Mouse (Mus musculus) liver, postnatal 0 days (tissue): Measurements from ENCODE around the gene Plxna4. TPM values are rescaled to one million over a fixed set of nuclear protein-coding genes. Genes with fewer than 3 reads are reported as not detected.
A peak's percentile ranks its signal among the peaks of the same experiment; 100 is the strongest.

Experiments used
- ATAC-seq: fragments of 200-750 bp; cut with Nextera tagmentation; 2 replicates; pipeline ENCODE4 v1.8.0; 2017; ENCODE audit warnings: mild to moderate bottlenecking, moderate library complexity
- DNase-seq: peaks from one replicate; pipeline ENCODE4 v3.0.0-alpha.2; 2016
- H3K27ac ChIP-seq: fragments of 300-500 bp; sonication (generic); 2 replicates; pipeline ENCODE4 v1.5.1; 2014; ENCODE audit warnings: antibody characterized with exemption, moderate library complexity, mild to moderate bottlenecking, low read depth
- H3K27me3 ChIP-seq: fragments of 300-500 bp; sonication (generic); 2 replicates; pipeline ENCODE4 v1.6.1; 2014; ENCODE audit warnings: low read length, control low read depth, mixed read lengths; ENCODE audit not compliant: insufficient read depth
- H3K36me3 ChIP-seq: fragments of 300-500 bp; sonication (generic); replicated peaks from 2 replicates; pipeline ENCODE4 v1.6.1; 2014; ENCODE audit warnings: mild to moderate bottlenecking, control low read depth, low read length, moderate library complexity, mixed read lengths; ENCODE audit not compliant: insufficient read depth
- H3K4me1 ChIP-seq: fragments of 300-500 bp; sonication (generic); 2 replicates; pipeline ENCODE4 v1.6.1; 2014; ENCODE audit warnings: antibody characterized with exemption, mild to moderate bottlenecking, control low read depth; ENCODE audit not compliant: insufficient read depth
- H3K4me2 ChIP-seq: fragments of 300-500 bp; sonication (generic); 2 replicates; pipeline ENCODE4 v1.6.1; 2014; ENCODE audit warnings: low read depth, mild to moderate bottlenecking, low read length, moderate library complexity, mixed read lengths
- H3K4me3 ChIP-seq: fragments of 300-500 bp; sonication (generic); 2 replicates; pipeline ENCODE4 v1.5.1; 2014; ENCODE audit warnings: low read depth, low read length
- H3K9ac ChIP-seq: fragments of 300-500 bp; sonication (generic); replicated peaks from 2 replicates; pipeline ENCODE4 v1.6.1; 2014; ENCODE audit warnings: mild to moderate bottlenecking, moderate library complexity
- H3K9me3 ChIP-seq: fragments of 300-500 bp; sonication (generic); 2 replicates; pipeline ENCODE4 v1.6.1; 2016; ENCODE audit warnings: mild to moderate bottlenecking, control low read depth, low read length, mixed read lengths
- CTCF ChIP-seq: sonication (generic); IDR thresholded peaks from 2 replicates; pipeline ENCODE4 v1.5.1; 2016; ENCODE audit warnings: antibody characterized with exemption, low read depth
- EP300 ChIP-seq: IDR thresholded peaks from 2 replicates; pipeline ENCODE4 v1.6.1; 2016; ENCODE audit warnings: antibody characterized with exemption, low read depth, mild to moderate bottlenecking
- WGBS: fragments of 180-500 bp; shearing (Covaris S2); extraction: QIAGEN DNeasy Blood & Tissue Kit; methylation state at CpG from one replicate; pipeline ENCODE4 v1.1.7; 2014; ENCODE audit not compliant: insufficient replicate concordance; 5-methylcytosine and 5-hydroxymethylcytosine counted together
- polyA plus RNA-seq: library from polyadenylated mRNA; unstranded; fragments of >200 nt; fragmentation: Nextera tagmentation; extraction: Ambion mirVana; gene quantifications from 2 replicates; pipeline ENCODE4 v1.2.1, GENCODE M21; 2015

Gene Plxna4
- polyA plus RNA-seq, 1 experiment from 2014 or later = 0.36 TPM

DNA sequence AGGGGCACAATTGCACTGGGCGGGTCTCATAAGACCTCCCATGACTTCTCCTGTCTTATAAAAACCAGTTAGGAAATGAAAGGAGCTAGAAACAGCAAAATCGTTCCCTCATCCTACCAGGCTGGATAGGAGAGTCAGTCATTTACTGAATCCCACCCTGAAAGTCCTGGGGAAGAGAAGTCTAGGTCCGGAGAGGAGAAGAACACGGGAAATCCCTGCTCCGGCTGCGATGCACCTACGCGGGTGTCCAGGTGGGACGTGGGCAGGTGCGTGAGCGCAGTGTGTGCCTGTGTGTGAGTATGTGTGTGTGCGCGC lies 1.2 kb downstream of the Plxna4 start:
- Histone ChIP-seq H3K4me3 (peak overlapping the region; percentile 56), H3K27me3 (peaks cover 62% of the 10 kb centered on the region), H3K27ac (no peak overlapping the region), H3K4me1 (peaks cover 8% of the 10 kb centered on the region; the same call in 1 of the 2 replicates), H3K9me3 (no peaks in the 10 kb centered on the region), H3K36me3 (no peaks in the 10 kb centered on the region), H3K9ac (no peak overlapping the region), H3K4me2 (peak overlapping the region; percentile 84)
- WGBS = 5% methylated on average over 13 of the region's 13 CpGs
- DNase-seq (no peak), ATAC-seq (no peak)
- no peak for TF ChIP-seq CTCF
- TF ChIP-seq EP300 = no peak

DNA sequence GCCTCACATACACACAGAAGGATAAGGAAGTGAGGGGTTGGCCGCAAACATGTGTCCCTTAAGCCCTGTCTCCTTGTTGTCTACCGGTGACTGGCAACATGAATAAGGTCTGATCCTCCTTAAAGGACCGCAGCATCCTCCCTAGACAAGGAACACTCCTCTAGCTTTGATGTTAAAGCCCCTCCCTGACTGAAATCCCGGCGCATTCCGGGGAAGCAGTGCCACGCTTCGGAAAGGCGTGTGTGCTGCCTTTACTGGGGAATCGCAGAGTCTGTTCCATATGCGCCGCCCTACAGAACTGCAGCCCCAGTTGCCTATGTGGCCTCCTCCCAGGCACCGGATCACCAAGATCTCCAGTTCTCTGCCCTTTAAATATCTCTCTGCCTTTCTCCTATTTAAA lies 1.6 kb downstream of the Plxna4 start:
- 3% methylated on average over 13 of the region's 13 CpGs for WGBS
- ATAC-seq (no peak), DNase-seq (no peak)
- Histone ChIP-seq H3K9ac (no peak overlapping the region), H3K27ac (no peak overlapping the region), H3K4me1 (peaks cover 8% of the 10 kb centered on the region; the same call in 1 of the 2 replicates), H3K4me2 (peak overlapping the region; percentile 84), H3K4me3 (peak overlapping the region; percentile 56), H3K9me3 (no peaks in the 10 kb centered on the region), H3K27me3 (peaks cover 62% of the 10 kb centered on the region), H3K36me3 (no peaks in the 10 kb centered on the region)
- TF ChIP-seq CTCF (no peak), EP300 (no peak)

DNA sequence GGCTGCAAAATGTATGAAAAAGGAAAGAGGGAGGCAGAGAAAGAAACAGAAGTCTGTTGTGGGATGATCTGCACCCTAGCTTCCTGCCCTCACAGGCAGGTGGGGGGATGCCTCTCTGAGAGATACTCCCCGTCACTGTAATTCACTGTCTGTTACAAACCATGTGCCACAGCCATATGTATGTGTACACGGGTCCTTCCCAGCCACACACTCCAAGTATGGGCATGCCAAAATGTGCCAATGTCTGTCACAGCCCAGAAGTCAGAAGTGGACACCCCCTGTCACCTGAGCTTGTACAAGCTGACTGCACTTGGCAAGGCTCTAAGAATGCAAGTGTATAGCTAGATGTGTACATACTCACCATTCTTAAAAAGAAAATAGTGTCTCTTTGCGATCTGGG lies 2.8 kb downstream of the Plxna4 start:
- no peaks in the 10 kb centered on the region for H3K36me3 ChIP-seq
- no peak for TF ChIP-seq CTCF
- no peak for TF ChIP-seq EP300
- no peak overlapping the region for H3K9ac ChIP-seq
- 38% methylated on average over 3 of the region's 3 CpGs for WGBS
- peaks cover 8% of the 10 kb centered on the region; the same call in 1 of the 2 replicates for H3K4me1 ChIP-seq
- H3K4me3 ChIP-seq = no peak overlapping the region
- DNase-seq = no peak
- H3K27me3 ChIP-seq = peaks cover 56% of the 10 kb centered on the region
- H3K27ac ChIP-seq = no peak overlapping the region
- no peak for ATAC-seq
- H3K9me3 ChIP-seq = no peaks in the 10 kb centered on the region
- H3K4me2 ChIP-seq = no peak overlapping the region

DNA sequence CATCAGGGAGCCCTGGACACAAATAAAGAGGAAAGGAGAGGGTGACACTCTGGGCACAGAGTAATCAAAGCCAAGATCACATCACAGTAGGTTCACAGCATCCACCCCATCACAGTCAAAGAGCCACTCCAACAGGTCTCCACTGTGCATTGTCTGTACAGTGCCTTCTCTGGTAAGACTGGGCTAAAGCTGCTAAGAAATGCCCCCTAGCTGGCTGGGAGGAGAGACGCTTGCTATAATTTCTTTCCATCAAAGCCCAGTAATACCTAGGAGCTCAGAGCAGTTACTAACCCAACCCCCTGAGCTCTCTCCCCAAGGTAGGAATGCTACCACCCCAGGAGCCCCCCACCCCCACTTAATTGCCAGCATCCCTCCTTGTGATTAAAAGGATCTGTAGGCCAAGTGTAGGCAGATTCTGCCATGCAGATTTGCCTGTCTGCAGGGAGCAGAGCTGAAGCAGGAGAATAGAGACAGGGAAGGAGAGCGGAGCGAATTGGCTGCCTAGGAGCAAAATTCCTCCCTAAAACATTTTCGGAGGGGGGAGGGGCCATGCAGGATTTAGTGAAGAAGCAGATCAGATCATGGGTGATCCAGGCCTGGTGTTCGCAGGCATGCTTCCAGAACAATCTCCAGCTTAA lies 3.6 kb downstream of the Plxna4 start:
- Histone ChIP-seq H3K27ac (no peak overlapping the region), H3K36me3 (no peaks in the 10 kb centered on the region), H3K27me3 (peaks cover 49% of the 10 kb centered on the region), H3K9ac (no peak overlapping the region), H3K4me3 (no peak overlapping the region), H3K4me1 (peaks cover 8% of the 10 kb centered on the region; the same call in 1 of the 2 replicates), H3K9me3 (no peaks in the 10 kb centered on the region), H3K4me2 (no peak overlapping the region)
- WGBS = 56% methylated on average over 5 of the region's 5 CpGs
- ATAC-seq = no peak
- no peak for DNase-seq
- TF ChIP-seq EP300 = no peak
- no peak for TF ChIP-seq CTCF

DNA sequence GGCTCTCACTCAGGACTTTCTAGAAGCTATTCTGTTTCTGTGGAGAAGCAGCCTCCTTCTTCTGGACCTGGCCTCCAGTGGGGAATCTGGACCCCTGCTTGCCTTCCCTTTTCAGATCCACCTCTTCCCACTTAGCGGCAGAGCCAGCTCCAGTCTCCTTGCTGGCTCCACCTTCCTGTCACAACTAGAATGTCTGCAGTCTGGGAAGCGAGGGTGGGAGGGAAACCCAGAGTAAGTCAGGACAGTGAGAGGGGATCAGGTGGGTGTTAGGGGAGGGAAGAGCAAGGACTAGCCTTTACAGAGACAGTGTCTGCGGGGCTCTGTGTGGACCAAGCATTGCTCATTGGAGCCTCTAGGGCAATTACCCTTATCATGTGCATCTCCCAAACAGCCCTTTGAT lies 4.4 kb downstream of the Plxna4 start:
- TF ChIP-seq EP300 (no peak), CTCF (0 out of 2 replicates have a peak, but pooled peaks have one; percentile 4)
- Histone ChIP-seq H3K4me2 (no peak overlapping the region), H3K27ac (no peak overlapping the region), H3K27me3 (peaks cover 41% of the 10 kb centered on the region), H3K36me3 (no peaks in the 10 kb centered on the region), H3K9ac (no peak overlapping the region), H3K9me3 (no peaks in the 10 kb centered on the region), H3K4me3 (no peak overlapping the region), H3K4me1 (peaks cover 8% of the 10 kb centered on the region; the same call in 1 of the 2 replicates)
- 41% methylated on average over 3 of the region's 3 CpGs for WGBS
- DNase-seq (no peak), ATAC-seq (no peak)

DNA sequence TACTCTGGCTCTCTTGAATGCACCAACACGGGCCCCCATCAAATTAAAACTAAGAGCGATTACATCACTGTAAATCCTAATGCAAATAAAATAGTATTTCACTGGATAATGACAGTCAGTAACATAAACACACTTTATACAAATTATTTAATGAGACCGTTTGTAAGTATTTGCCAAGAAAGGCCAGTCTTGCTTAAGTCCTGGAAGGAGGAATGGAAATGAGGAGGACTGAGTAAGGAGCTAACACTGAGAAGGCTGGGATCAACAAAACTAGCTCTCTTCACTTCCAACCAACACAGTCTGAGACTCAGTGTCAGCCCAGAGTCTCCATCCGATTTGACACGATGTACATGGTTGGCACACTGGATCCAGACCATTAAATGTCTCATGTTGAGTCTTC lies 16.5 kb downstream of the Plxna4 start:
- H3K27me3 ChIP-seq = no peaks in the 10 kb centered on the region
- H3K27ac ChIP-seq = no peak overlapping the region
- no peaks in the 10 kb centered on the region for H3K36me3 ChIP-seq
- no peak overlapping the region for H3K4me2 ChIP-seq
- WGBS = 70% methylated on average over 5 of the region's 5 CpGs
- no peaks in the 10 kb centered on the region for H3K9me3 ChIP-seq
- no peaks in the 10 kb centered on the region for H3K4me1 ChIP-seq
- no peak overlapping the region for H3K9ac ChIP-seq
- TF ChIP-seq CTCF = no peak
- TF ChIP-seq EP300 = no peak
- ATAC-seq = no peak
- H3K4me3 ChIP-seq = no peak overlapping the region
- no peak for DNase-seq

DNA sequence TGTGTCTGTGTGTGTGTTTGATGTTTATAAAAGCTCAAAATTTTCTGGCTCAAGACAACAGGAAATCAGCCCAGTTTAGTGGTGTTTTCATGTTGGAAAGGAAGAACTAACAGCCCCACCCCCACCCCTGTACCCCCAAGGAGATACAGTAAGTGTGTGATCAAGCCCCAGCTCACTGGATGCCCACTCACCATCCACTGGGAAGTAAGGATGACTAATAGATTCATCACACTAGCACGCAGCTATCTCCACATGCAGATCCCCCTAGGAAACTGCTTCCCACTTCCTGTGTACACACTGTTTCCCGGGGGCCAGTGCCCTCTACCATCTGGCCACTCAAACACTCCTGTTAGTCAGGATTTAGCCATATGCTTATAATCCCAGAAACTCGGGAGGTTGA lies 17.5 kb downstream of the Plxna4 start:
- Histone ChIP-seq H3K9me3 (no peaks in the 10 kb centered on the region), H3K4me3 (no peak overlapping the region), H3K27me3 (no peaks in the 10 kb centered on the region), H3K36me3 (no peaks in the 10 kb centered on the region), H3K4me2 (no peak overlapping the region), H3K27ac (no peak overlapping the region), H3K4me1 (no peaks in the 10 kb centered on the region), H3K9ac (no peak overlapping the region)
- TF ChIP-seq EP300 (no peak), CTCF (no peak)
- ATAC-seq = peak; percentile 21; the same call in 1 of the 2 replicates
- no peak for DNase-seq
- 27% methylated on average over 3 of the region's 3 CpGs for WGBS
